Mouse (Mus musculus) stomach, postnatal 0 days (tissue): ENCODE data around the gene Dop1b.

Experiments used
- CTCF ChIP-seq: IDR thresholded peaks from 2 replicates; pipeline ENCODE4 v1.5.1; 2016; ENCODE audit warnings: antibody characterized with exemption, low read depth, mild to moderate bottlenecking, moderate library complexity
- EP300 ChIP-seq: optimal IDR thresholded peaks from 2 replicates; pipeline ENCODE3; 2016; ENCODE audit warnings: antibody characterized with exemption

- no peak for TF ChIP-seq CTCF
- TF ChIP-seq EP300: no peak
Observed at GRCm38 (mm10) chr16:93788388-93788787, 76.7 kb downstream of the Dop1b start.
